Mouse (Mus musculus) v-Abl transformed pro-B cells (cell line): ENCODE results near the gene Cog4.

Source experiments
- in situ Hi-C, 2 experiments: fragments of 400-800 bp; cut with MboI; formaldehyde crosslinking; loops; one replicate each; pipeline ENCODE4 v1.15.1; 2025; ENCODE audit not compliant: unreplicated experiment in 2 of 2

Gene Cog4

GRCm38 (mm10) chr8:110821960-110822359 lies 24.4 kb upstream of the Cog4 start:
- in situ Hi-C loops, result no loop called here

GRCm38 (mm10) chr8:110824861-110825260 lies 21.5 kb upstream of the Cog4 start:
- in situ Hi-C loops, result loop anchor here in 1 of 2 experiments (25.0 kb wide), 2 partner anchors 188 to 462 kb away; no protein-coding TSS in a partner anchor

GRCm38 (mm10) chr8:110828511-110828910 lies 17.9 kb upstream of the Cog4 start:
- in situ Hi-C loops, result loop anchor here in 1 of 2 experiments (25.0 kb wide), 2 partner anchors 191 to 459 kb away; no protein-coding TSS in a partner anchor

- in situ Hi-C loops, result loop anchor here in 1 of 2 experiments (25.0 kb wide), 2 partner anchors 195 to 455 kb away; no protein-coding TSS in a partner anchor
Measured at GRCm38 (mm10) chr8:110831956-110832355, 14.4 kb upstream of the Cog4 start.

- in situ Hi-C loops, result loop anchor here in 1 of 2 experiments (25.0 kb wide), 2 partner anchors 205 to 445 kb away; no protein-coding TSS in a partner anchor
Measured at GRCm38 (mm10) chr8:110842012-110842574, 4.3 kb upstream of the Cog4 start.

GRCm38 (mm10) chr8:110843207-110843606 lies 3.2 kb upstream of the Cog4 start:
- in situ Hi-C loops, result loop anchor here in 1 of 2 experiments (25.0 kb wide), 2 partner anchors 206 to 444 kb away; no protein-coding TSS in a partner anchor

- in situ Hi-C loops, result loop anchor here in 1 of 2 experiments (25.0 kb wide), 2 partner anchors 208 to 442 kb away; no protein-coding TSS in a partner anchor
Measured at GRCm38 (mm10) chr8:110844941-110845340, 1.5 kb upstream of the Cog4 start.

GRCm38 (mm10) chr8:110845821-110846404 lies 487 bp upstream of the Cog4 start:
- in situ Hi-C loops, result loop anchor here in 1 of 2 experiments (25.0 kb wide), 2 partner anchors 209 to 441 kb away; no protein-coding TSS in a partner anchor

- in situ Hi-C loops, result loop anchor here in 1 of 2 experiments (25.0 kb wide), 2 partner anchors 210 to 440 kb away; no protein-coding TSS in a partner anchor
Measured at GRCm38 (mm10) chr8:110847171-110847549, 760 bp downstream of the Cog4 start.

- in situ Hi-C loops, result loop anchor here in 1 of 2 experiments (25.0 kb wide), 2 partner anchors 211 to 439 kb away; no protein-coding TSS in a partner anchor
Measured at GRCm38 (mm10) chr8:110847645-110848495, 1.5 kb downstream of the Cog4 start.

GRCm38 (mm10) chr8:110851186-110851585 lies 4.8 kb downstream of the Cog4 start:
- in situ Hi-C loops, result loop anchor here in 1 of 2 experiments (10.0 kb wide), 2 partner anchors 216 to 444 kb away; no protein-coding TSS in a partner anchor

GRCm38 (mm10) chr8:110856073-110856472 lies 9.7 kb downstream of the Cog4 start:
- in situ Hi-C loops, result loop anchor here in 1 of 2 experiments (5.0 to 10.0 kb wide), 4 partner anchors 104 to 439 kb away; no protein-coding TSS in a partner anchor

GRCm38 (mm10) chr8:110856760-110857461 lies 10.5 kb downstream of the Cog4 start:
- in situ Hi-C loops, result loop anchor here in 1 of 2 experiments (5.0 to 10.0 kb wide), 4 partner anchors 105 to 438 kb away; no protein-coding TSS in a partner anchor

GRCm38 (mm10) chr8:110859651-110860501 lies 13.5 kb downstream of the Cog4 start:
- in situ Hi-C loops, result loop anchor here (5.0 to 10.0 kb wide), 5 partner anchors 108 to 435 kb away; no protein-coding TSS in a partner anchor

- in situ Hi-C loops, result loop anchor here in 1 of 2 experiments (5.0 to 10.0 kb wide), 2 partner anchors 113 to 186 kb away; no protein-coding TSS in a partner anchor
Measured at GRCm38 (mm10) chr8:110861347-110862025, 15.1 kb downstream of the Cog4 start.

- in situ Hi-C loops, result no loop called here
Measured at GRCm38 (mm10) chr8:110870501-110870900, 24.1 kb downstream of the Cog4 start.

- in situ Hi-C loops, result no loop called here
Measured at GRCm38 (mm10) chr8:110877862-110878261, 31.5 kb downstream of the Cog4 start.

GRCm38 (mm10) chr8:110881741-110882310 lies 35.4 kb downstream of the Cog4 start:
- in situ Hi-C loops, result no loop called here
